Mouse (Mus musculus): ENCODE measurements around the gene Jmjd4.
A peak's percentile ranks its signal among the peaks of the same experiment; 100 is the strongest.

Jmjd4 gene

GRCm38 (mm10) chr11:59471413-59472325, 21.8 kb downstream of the Jmjd4 start:
- peak; percentile 22 for DNase-seq (ENCODE audit: low spot score)

DNA sequence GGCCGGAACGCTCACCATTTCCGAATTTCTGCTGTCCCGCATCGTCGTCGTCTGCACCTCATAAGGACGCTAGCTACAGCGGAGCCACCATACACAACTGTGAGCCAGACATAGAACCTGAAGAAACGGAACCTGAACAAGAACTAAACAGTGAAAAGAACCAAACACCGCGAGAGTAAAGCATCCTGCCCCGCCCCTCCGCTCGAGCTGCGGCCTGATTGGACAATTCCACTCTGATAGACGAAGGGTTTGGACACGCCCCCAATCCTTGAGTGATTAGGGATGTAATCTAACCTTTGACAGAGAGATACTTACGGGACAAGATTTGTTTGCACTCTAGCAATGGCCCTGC, 22.5 kb downstream of the Jmjd4 start, which contains the start of gene Zfp867:
Gene Zfp867 (minus strand): TSS at position 149 of the 352 bp plus-strand sequence.
- DNase-seq (ENCODE audit: low spot score): peak; percentile 98

DNA sequence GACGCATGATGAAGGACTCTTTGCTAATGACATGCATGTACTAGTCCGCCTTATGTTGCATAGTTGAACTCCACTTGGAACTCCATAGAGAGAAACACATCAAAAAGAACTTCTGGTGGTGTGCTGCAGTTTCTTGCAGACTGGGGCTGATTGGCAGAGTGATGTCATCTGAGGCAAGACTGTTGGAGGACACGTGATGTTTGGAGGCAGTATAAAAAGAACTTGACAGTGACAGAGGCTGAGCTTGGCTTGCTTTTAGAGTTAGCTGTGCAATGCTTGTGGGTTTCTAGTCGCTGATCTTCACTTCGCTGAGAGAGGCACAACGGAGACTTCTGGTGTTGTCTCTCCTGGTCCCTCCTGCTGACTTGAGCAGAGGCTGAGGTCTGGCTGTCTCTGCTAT, 27.4 kb downstream of the Jmjd4 start:
- DNase-seq (ENCODE audit: low spot score): no peak

DNA sequence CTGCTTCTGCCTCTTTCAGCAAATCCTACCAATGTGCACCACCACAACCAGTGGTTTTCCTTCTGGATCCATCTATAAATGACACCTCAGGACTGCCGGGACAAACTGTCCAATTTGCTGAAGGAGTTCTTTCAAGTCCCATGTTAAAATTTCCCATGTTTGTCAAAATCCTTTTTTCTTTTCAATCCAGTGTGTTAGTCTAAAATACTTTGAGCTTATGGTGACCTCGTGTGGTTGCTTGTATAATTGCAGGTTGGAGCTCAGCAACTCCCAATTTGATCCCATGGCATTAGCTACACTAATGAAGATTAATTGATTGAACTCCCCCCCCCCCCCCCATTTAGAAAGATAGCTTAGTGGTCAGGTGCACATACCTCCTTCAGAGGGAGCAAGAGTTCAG, 33.4 kb downstream of the Jmjd4 start:
- DNase-seq (ENCODE audit: low spot score): peak; percentile 86

- no peak for DNase-seq (ENCODE audit: low spot score)
Measured at GRCm38 (mm10) chr11:59485641-59486040, 35.8 kb downstream of the Jmjd4 start.

DNA sequence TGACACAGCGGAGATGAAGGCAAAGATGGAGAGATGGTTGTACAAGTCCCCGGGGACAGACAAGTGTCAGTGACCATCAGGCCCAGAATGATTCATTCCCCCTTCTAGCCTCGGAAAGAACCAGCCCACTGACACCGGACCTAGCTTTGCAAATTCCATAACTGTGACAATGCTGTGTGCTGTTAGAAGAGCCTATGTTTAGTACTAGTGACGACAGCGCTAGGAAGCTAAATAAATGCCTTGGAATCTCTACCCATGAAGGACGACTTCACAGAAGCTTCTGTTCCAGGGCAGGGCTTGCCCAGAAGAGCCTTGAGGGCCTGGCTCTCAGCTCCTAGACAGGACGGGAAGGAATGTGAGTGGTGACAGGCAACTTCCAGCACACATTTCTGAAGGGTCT, 36.4 kb downstream of the Jmjd4 start:
- DNase-seq (ENCODE audit: low spot score): no peak

DNA sequence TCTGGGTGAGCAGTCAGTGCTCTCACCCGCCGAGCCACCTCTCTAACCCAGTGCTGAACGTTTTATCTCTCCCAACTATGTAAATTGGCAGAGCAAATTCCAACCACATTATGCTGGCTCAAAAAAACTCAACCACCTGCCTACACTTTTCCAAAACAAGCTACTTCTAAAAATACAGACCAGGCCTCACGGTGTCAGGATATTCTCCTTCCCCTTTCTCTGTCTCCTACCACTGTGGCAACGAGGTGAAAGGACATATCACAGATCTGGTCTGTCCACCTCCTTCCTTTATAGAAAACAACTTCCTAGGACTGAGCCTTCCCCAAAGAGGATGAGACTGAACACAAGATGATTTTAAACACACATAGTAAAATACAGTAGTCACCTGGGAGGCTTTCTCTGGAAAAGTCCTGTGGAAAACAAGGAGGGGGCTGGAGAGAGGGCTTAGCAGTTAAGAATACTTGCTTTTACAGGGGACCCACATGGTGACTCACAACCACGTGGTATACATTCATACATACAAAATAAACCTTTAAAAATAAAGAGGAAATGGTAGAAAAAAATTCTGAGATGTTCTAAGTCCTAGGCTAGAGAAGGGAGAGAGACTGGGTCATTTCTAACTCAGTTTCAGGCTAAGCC, 46.9 kb downstream of the Jmjd4 start:
- DNase-seq (ENCODE audit: low spot score): no peak

GRCm38 (mm10) chr11:59497747-59498146, 47.9 kb downstream of the Jmjd4 start:
- no peak for DNase-seq (ENCODE audit: low spot score)

- no peak for DNase-seq (ENCODE audit: low spot score)
Measured at GRCm38 (mm10) chr11:59501978-59502700, 52.3 kb downstream of the Jmjd4 start.

DNA sequence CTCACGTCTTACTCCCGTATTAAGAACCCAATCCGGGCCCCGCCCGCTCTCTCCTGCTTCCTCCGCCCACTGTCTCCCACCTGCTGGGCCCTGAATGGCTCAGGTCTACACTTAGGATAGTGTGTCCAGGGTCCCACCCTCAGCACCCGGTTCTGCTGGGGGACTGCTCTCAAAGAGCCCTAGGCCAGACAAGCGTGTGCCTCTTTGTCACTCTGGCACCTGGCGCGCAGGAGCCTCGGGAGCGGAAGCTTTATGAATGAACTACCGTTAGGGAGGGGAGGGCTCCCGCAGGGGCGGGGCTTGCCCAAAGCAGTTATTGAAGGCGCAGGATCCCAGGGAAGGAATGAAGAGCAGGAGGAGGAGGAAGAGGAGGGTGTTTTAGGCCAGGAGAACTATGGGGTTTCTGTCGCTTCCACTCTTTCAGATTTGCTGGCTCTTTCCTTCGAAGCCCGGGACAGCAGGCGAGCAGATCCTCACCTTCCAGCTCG, 55.5 kb downstream of the Jmjd4 start:
- DNase-seq (ENCODE audit: low spot score): peak; percentile 82

DNA sequence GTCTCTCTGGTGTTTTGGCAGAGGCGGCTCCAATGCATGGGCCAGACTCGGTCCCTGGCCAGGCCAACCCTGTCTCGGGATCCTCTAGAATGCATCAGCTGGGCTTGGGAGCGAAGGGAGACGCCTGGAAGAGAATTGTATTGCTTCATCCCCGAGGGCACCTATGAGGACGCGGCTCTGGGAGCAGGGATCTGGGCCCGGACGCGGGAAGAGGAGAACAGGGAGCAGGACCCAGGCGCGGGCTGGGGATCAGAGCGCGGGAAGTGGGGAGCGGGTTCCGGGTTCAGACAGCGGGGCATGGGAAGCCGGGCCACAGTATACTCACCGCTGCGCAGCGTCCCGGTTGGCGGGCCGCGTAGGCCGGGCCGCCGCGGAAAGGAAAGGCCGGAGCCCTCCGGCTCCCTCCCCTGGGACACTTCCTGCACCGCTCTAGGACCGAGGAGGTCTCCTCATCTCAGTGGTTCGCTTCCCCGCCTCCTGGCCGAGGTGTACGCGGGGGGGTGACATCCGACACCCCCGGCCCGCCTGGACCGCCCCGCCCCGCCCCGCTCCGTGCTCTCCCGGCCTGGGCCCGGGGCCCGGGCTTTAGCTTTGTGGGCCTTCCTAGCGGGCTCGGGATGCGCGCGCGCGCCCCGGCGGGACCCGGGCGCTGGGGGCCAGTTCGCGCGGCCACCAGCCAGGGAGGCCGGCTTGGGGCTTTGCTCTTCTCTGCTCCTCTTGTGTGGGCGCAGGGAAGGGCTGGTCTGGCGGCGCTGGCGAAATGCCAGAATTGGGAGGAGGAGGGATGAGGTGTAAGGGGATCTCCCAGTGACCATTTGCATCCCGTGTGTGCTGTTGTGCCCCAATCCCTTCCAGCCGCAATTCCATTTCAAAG, 56.2 kb downstream of the Jmjd4 start:
- DNase-seq (ENCODE audit: low spot score): peak; percentile 96

- DNase-seq (ENCODE audit: low spot score): no peak
Measured at GRCm38 (mm10) chr11:59506713-59507074, 56.8 kb downstream of the Jmjd4 start.

Measured in embryo, embryonic 10.5 days (tissue).